Mouse (Mus musculus): ENCODE measurements around the gene Ldah. TPM values are rescaled to one million over a fixed set of nuclear protein-coding genes. Genes with fewer than 3 reads are reported as not detected.

The Ldah gene
- polyA plus RNA-seq, 1 experiment from 2014 or later, result 23.3 TPM

- Histone ChIP-seq H3K4me2 (no peak overlapping the region), H3K27ac (replicated peaks) (no peak overlapping the region), H3K9me3 (replicated peaks) (no peaks in the 10 kb centered on the region), H3K4me3 (replicated peaks) (no peak overlapping the region), H3K9ac (no peak overlapping the region), H3K36me3 (replicated peaks) (peaks cover 7% of the 10 kb centered on the region; the same call in 1 of the 2 replicates), H3K4me1 (replicated peaks) (no peaks in the 10 kb centered on the region; the same call in 1 of the 2 replicates), H3K27me3 (no peaks in the 10 kb centered on the region)
- ATAC-seq (ENCODE audit: insufficient read depth), result no peak
- 79% methylated on average over 7 of the region's 7 CpGs for WGBS (ENCODE audit: insufficient replicate concordance)
These were observed 121.3 kb downstream of the Ldah start for GRCm38 (mm10) chr12:8329236-8329635.

GRCm38 (mm10) chr12:8331489-8332173 lies 123.7 kb downstream of the Ldah start:
- 73% methylated on average over 14 of the region's 14 CpGs for WGBS (ENCODE audit: insufficient replicate concordance)
- Histone ChIP-seq H3K36me3 (replicated peaks) (peaks cover 7% of the 10 kb centered on the region; the same call in 1 of the 2 replicates), H3K27me3 (no peaks in the 10 kb centered on the region), H3K4me1 (replicated peaks) (no peaks in the 10 kb centered on the region; the same call in 1 of the 2 replicates), H3K4me2 (no peak overlapping the region), H3K4me3 (replicated peaks) (no peak overlapping the region), H3K9me3 (replicated peaks) (no peaks in the 10 kb centered on the region), H3K27ac (replicated peaks) (no peak overlapping the region), H3K9ac (no peak overlapping the region)
- ATAC-seq (ENCODE audit: insufficient read depth), result no peak

GRCm38 (mm10) chr12:8332174-8332542 lies 124.3 kb downstream of the Ldah start:
- Histone ChIP-seq H3K9ac (no peak overlapping the region), H3K4me2 (no peak overlapping the region), H3K9me3 (replicated peaks) (no peaks in the 10 kb centered on the region), H3K27me3 (no peaks in the 10 kb centered on the region), H3K36me3 (replicated peaks) (peaks cover 7% of the 10 kb centered on the region; the same call in 1 of the 2 replicates), H3K4me3 (replicated peaks) (no peak overlapping the region), H3K4me1 (replicated peaks) (no peaks in the 10 kb centered on the region; the same call in 1 of the 2 replicates), H3K27ac (replicated peaks) (no peak overlapping the region)
- 74% methylated on average over 5 of the region's 5 CpGs for WGBS (ENCODE audit: insufficient replicate concordance)
- no peak for ATAC-seq (ENCODE audit: insufficient read depth)

- 52% methylated on average over 8 of the region's 8 CpGs for WGBS (ENCODE audit: insufficient replicate concordance)
- Histone ChIP-seq H3K9ac (no peak overlapping the region), H3K36me3 (replicated peaks) (peaks cover 7% of the 10 kb centered on the region; the same call in 1 of the 2 replicates), H3K4me1 (replicated peaks) (no peaks in the 10 kb centered on the region; the same call in 1 of the 2 replicates), H3K27me3 (no peaks in the 10 kb centered on the region), H3K4me2 (no peak overlapping the region), H3K9me3 (replicated peaks) (no peaks in the 10 kb centered on the region), H3K27ac (replicated peaks) (no peak overlapping the region), H3K4me3 (replicated peaks) (no peak overlapping the region)
- ATAC-seq (ENCODE audit: insufficient read depth), result peak; percentile 71
These were observed 125.7 kb downstream of the Ldah start for GRCm38 (mm10) chr12:8333617-8334016.

- ATAC-seq (ENCODE audit: insufficient read depth), result no peak
- Histone ChIP-seq H3K36me3 (replicated peaks) (peaks cover 3% of the 10 kb centered on the region; the same call in 1 of the 2 replicates), H3K4me1 (replicated peaks) (no peaks in the 10 kb centered on the region; the same call in 1 of the 2 replicates), H3K27ac (replicated peaks) (no peak overlapping the region), H3K9ac (no peak overlapping the region), H3K4me3 (replicated peaks) (no peak overlapping the region), H3K9me3 (replicated peaks) (no peaks in the 10 kb centered on the region), H3K4me2 (no peak overlapping the region), H3K27me3 (no peaks in the 10 kb centered on the region)
- 61% methylated on average over 4 of the region's 4 CpGs for WGBS (ENCODE audit: insufficient replicate concordance)
These were observed 126.4 kb downstream of the Ldah start for GRCm38 (mm10) chr12:8334261-8334660.

Other genes with a start within 250 kb of the Ldah start
- 113 and 131 TPM in 2 replicates for gene Apob, start 230.5 kb upstream of the Ldah start, polyA plus RNA-seq (2015; fragmentation: Nextera tagmentation; extraction: Ambion mirVana)
- gene Gdf7, start 93.8 kb downstream of the Ldah start, polyA plus RNA-seq (2015; fragmentation: Nextera tagmentation; extraction: Ambion mirVana), result not detected in 2 replicates
- 4.0 and 4.3 TPM in 2 replicates for gene Hs1bp3, start 105.3 kb downstream of the Ldah start, polyA plus RNA-seq (2015; fragmentation: Nextera tagmentation; extraction: Ambion mirVana)